Mouse (Mus musculus): ENCODE measurements around the gene Calr.
A peak's percentile ranks its signal among the peaks of the same experiment; 100 is the strongest.

Gene Calr

GRCm38 (mm10) chr8:84846722-84847572 lies at the start of gene Calr:
TSS of gene Calr (minus strand) at chr8:84846934.
- DNase-seq (ENCODE audit: low read depth, low spot score): peak; percentile 100

GRCm38 (mm10) chr8:84895963-84896362 lies 49.2 kb upstream of the Calr start:
- no peak for DNase-seq (ENCODE audit: low read depth, low spot score)

- DNase-seq (ENCODE audit: low read depth, low spot score): peak; percentile 95
Measured at GRCm38 (mm10) chr8:84893709-84894134, 47.0 kb upstream of the Calr start, which contains the start of gene Gcdh. TSS of gene Gcdh (minus strand) at chr8:84893921.

- DNase-seq (ENCODE audit: low read depth, low spot score): no peak
Measured at GRCm38 (mm10) chr8:84892993-84893708, 46.4 kb upstream of the Calr start.

GRCm38 (mm10) chr8:84889141-84889540 lies 42.4 kb upstream of the Calr start:
- no peak for DNase-seq (ENCODE audit: low read depth, low spot score)

GRCm38 (mm10) chr8:84888280-84888679 lies 41.5 kb upstream of the Calr start:
- no peak for DNase-seq (ENCODE audit: low read depth, low spot score)

- DNase-seq (ENCODE audit: low read depth, low spot score): no peak
Measured at GRCm38 (mm10) chr8:84884728-84885127, 38.0 kb upstream of the Calr start.

DNA sequence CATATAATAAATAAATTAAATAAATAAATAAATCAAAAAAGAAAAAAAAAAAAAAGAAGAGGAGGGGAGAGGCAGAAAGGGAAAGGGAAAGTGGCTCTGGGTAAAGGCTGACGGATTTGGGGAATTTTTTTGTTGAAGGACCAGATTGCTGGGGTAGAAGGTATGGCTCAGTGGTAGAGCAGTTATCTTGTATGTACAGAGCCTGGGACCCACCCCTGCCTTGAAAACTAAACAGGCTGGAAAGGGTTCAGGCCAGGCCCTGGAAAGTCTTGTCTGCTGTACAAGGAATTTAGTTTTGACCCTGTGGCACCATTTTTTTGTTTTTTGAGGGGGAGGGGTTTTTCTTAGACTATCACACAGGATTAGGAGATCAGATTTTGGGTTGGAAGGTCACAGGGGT lies 32.2 kb upstream of the Calr start:
- DNase-seq (ENCODE audit: low read depth, low spot score): no peak

DNA sequence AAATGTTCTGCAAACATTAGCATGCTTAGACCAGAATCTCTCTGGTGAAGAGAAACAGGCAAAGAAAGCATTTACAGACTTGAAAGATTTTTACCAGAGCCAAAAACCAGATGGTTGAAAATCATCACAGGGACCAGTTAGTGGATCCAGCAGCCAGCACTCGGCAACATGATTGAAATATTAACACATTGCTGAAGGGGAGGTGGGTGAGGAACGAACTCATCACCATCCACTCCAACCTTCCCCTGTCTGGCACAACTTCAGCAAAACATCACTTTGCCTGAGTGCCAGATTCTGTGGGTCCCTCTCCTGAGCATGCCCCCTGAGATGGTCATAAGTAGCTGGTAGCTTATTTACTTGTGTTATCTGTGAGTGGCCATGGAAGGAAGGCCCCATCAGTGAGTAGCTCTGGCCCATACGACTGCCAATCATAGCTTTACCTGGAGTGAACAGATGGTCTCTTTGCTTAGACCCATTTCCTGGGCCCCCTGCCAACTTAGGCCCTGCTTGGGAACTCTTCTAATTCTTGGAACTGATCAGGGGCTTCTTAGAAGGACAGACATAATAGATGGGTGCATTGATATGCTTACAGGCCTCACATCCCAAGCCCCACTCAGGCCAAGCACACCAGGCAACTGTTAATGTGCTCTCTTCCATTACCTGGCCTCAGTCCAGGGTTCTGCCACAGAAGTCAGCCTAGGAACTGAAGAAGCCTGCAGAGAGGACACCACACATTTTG lies 30.7 kb upstream of the Calr start:
- no peak for DNase-seq (ENCODE audit: low read depth, low spot score)

DNA sequence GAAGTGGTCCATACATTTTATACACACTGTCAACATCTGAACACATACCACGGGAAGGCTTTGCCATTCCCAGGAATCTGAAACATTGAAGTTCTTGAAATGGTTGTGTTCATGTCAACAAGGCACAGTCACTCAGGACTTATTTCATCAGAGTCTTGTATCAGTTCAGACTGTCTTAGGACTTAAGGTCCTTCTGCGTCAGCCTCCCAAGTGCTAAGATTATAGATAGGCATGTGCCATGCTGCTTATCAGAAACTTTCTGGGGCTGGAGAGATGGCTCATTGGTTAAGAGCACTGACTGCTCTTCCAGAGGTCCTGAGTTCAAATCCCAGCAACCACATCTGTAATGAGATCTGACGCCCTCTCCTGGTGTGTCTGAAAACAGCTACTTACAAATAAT lies 27.6 kb upstream of the Calr start:
- DNase-seq (ENCODE audit: low read depth, low spot score): no peak

DNA sequence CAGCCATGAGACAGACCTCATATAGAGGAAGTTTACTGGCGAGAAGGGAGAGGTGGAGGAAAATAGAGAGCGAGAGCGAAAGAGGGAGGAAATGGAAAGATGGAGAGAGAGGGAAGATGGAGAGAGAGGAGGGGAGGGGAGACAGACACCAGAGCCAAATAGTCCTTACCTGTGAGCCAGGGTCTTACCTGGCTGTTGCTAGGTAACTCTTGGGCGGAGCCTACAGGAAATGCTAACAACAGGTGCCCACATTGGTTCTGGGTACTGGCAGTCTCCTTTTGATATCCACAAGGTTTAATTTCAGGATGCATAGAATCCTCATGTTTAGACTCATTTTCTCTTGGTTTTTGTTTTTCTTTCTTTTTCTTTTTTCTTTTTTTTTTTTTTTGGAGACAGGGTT lies 26.3 kb upstream of the Calr start:
- no peak for DNase-seq (ENCODE audit: low read depth, low spot score)

GRCm38 (mm10) chr8:84872309-84872965 lies 25.7 kb upstream of the Calr start:
- no peak for DNase-seq (ENCODE audit: low read depth, low spot score)

DNA sequence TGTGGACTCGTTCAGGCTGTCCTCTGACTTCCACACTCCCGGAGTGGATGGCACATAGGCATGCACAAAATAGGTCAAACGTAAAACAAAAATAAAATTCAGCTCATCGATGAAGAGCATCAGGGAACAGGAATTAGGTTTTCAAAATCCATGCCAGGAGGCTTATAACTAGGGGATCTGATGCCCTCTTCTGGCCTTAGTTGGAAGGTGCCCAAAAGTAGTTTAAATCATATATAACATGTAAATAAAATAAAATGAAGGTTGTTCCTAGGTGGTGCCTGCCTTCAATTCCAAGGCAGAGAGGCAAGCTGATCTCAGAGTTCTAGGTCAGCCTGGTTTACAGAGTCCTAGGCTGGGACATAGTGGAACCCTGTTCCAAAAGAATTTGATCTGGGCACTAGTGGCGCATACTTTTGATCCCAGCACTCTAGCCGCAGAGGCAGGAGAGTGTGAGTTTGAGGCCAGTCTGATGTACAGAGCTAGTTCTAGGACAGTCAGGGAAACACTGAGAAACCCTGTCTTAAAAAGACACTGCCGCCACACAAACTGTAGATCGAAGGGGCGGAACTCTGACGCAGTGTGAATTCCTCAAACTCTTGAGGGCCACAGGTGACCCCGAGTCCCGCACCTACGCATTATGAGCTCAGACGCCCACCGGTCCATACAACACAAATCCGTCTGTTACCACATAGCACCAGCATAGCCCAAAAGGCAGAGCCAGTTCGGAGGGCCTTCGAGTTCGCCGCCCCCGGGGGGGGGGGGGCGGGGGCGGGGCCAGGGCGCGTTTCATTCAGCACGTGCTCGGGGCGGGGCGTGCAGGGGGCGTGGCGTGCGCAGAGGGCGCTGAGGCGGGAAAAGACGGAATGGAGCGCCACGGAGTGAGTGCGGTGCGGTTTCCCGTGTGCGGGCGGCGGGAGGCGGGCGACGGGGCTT lies 24.9 kb upstream of the Calr start, which contains the start of gene Syce2:
Gene Syce2 (plus strand): TSS at position 736 of the 933 bp plus-strand sequence.
- DNase-seq (ENCODE audit: low read depth, low spot score): no peak

DNA sequence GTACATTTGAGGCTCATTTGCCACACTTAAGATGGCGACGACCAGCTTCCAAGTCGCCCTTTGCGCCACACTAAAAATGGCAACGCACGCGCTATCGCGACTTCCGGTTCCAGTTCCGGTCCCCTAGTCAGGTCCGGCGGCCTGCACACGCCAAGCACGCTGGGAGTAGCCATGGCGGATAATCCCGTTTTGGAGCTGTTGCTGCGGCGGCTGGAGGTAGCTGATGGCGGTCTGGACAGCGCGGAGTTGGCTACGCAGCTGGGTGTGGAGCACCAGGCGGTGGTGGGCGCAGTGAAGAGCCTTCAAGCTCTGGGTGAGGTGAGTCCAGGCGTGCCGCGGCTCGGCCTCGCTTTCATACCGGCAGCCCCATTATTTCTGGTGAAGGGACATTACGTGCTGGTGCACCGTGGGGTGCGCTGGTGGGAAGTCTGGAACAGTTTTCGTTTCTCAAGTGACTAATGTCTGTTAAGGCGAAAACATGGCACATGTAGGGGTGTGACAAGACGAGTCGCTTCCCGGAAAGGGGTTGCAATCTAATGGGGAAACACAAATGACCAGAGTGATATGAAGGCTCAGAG lies 10.2 kb upstream of the Calr start, which contains the start of gene Farsa:
Gene Farsa (plus strand): TSS at position 126 of the 578 bp plus-strand sequence.
- peak; percentile 91 for DNase-seq (ENCODE audit: low read depth, low spot score)

GRCm38 (mm10) chr8:84856434-84856833 lies 9.7 kb upstream of the Calr start:
- no peak for DNase-seq (ENCODE audit: low read depth, low spot score)

- DNase-seq (ENCODE audit: low read depth, low spot score): no peak
Measured at GRCm38 (mm10) chr8:84847684-84848435, 1.1 kb upstream of the Calr start.

DNA sequence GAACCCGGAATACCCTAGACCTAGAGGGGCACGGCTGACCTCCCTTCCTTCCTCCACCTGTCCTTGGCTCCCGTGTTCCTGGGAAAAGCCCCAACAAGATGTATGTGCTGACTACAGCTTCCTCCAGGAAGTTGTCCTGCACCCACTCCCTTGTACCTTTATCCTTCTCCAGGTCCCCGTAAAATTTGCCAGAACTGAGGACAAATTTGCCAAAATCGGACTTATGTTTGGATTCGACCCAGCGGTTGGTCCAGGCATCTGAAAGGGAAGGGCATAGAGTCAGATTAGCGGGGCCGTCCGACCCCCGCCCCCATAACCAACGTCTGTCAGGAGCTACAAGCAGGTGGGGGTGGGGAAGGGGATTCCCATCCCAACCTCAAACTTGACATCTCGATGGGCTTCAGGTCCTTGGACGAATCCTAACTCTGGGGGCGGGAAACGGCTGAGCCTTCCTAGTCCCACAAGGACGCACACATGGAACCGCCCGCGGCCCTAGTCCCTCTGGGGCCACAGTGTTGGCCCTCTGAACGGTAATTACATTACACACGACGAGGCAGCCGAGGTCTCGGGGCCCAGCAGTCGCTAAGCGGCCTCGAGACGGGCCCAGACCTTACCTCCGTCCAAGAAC lies 526 bp downstream of the Calr start:
- no peak for DNase-seq (ENCODE audit: low read depth, low spot score)

DNA sequence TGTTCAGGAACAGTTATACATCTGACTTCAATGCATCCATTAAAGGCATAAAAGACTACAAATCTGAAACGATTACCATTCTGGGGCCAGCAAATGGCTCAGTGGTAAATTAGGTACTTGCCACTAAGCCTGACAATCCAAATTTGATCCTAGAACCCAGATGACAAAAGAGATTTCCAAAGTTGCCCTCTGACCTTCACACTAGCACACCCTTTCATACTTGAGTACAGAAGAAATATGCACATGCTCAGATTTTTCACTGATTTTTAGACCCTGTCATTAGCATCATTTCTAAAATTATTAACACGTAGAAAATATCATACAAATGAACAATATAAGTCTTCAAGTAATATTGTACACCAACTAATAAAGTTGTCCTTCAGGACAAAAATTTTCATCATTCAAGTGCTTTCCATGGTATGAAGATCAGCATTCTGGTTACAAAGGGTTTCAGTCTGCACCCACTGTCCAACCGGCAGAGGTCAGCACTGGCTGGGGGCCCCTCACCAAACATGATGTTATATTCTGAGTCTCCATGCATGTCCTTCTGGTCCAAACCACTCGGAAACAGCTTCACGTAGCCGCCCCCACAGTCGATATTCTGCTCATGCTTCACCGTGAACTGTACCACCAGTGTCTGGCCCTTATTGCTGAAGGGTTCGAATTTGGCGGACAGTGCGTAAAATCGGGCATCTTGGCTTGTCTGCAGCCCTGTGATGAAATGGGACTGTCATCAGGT lies 1.2 kb downstream of the Calr start:
- no peak for DNase-seq (ENCODE audit: low read depth, low spot score)
